Mouse (Mus musculus) mouse embryonic stem cell (cell line): Measurements from ENCODE around the gene Ctnna3.
"Not testable (repeated sequence)": the region's sequence is repeated elsewhere in the genome, so short reads cannot be mapped to it uniquely, and the experiment has no call there.

Experiments
- in situ Hi-C, 2 experiments: fragments of 300-500 bp; cut with MboI; formaldehyde crosslinking; loops; 1 replicate in 1 of 2; 3 replicates in 1 of 2; pipeline ENCODE4 v1.14.3; 2019 to 2020; ENCODE audit warnings: low sequenced_read_pairs in 2 of 2, low pct_unique_long_range_greater_than_20kb in 1 of 2, mixed read lengths in 1 of 2; ENCODE audit not compliant: unreplicated experiment in 1 of 2

Ctnna3 gene

DNA sequence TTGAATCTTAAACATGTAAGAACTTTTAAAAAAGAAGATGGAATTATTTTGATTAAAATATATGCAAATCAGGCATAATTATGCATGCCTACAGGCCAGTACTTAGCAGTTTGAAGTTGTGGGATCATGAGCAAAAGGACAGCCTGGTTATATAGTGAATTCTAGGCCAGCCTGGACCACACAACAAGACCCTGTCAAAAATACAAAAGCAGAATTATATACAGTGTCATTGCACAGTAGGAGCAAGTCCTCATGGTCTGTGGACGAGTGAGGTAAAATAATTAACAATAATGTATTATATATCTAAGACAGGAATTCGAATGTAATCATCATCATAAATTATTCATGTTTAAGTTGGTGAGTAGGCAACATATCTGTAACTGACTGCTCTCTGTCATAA lies 966.7 kb downstream of the Ctnna3 start:
- in situ Hi-C loops = no loop called here

DNA sequence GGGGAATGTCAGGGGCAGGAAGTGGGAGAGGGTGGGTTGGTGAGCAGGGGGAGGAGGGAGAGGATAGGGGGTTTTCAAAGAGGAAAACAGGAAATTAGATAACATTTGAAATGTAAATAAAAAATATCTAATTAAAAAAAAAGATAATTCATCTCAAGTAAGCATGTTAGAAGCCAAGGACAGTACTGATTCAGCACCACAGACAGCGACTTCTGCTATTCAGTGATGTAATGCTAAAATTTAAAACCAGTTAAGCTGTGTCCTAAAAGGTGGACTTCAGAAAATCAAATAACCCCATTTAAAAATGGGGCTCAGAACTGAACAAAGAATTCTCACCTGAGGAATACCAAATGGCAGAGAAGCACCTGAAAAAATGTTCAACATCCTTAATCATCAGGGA lies 988.5 kb downstream of the Ctnna3 start:
- in situ Hi-C loops = not testable (repeated sequence)

DNA sequence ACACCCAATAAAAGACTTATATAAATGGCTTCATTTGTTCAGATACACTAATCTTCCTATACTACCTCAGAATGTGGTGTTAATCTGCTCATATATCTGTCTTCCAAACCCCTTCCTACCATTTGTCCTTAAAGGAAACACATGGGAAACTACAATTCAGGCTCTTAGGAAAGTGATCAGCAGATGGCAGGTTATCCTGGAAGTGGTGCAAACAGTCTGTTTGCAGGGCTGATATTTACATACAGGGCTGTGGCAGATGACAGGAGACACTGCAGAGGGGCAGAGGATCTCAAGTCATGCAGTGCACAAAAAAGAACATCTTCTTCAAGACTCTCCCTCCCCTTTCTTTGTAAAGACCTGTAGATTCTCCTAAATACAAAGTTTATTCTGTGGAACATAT lies 1008.8 kb downstream of the Ctnna3 start:
- in situ Hi-C loops = no loop called here

DNA sequence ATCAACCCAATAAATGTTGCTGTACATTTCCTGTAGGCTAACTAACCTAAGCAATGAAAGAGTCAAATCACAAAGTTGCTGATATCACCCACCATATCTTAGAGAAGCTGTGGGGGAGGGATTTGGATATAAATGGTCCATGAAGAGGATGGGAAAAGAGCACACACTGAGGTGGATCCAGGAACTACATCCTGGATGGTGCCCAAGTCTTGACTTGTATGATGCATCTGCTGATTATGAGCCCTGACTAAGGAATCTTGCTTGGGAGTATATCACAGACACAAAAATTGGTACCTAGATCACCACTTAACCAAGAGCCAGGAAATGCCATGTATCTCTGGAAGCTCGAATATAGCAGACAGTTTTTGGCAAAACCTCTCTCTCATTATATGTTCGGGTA lies 1018.7 kb downstream of the Ctnna3 start:
- in situ Hi-C loops = no loop called here

DNA sequence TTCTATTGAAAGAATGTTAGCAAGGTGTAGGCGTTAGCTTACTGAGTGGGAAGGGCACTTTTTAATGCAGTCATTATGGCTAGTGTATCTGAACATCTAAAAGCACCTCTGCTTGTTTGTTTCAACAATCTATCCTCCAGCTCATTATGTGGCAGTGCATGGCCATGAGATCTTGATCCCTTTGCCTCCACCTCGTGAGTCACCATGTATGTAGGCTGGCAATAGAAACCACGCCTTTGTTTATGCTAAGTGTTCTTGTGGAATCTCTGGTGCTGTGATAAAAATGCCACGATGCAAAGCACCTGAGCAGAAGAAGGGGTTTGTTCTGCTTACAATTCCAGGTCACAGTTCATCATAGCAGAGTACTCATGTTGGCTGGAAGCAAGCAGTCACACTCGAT lies 1053.4 kb downstream of the Ctnna3 start:
- in situ Hi-C loops = no loop called here

DNA sequence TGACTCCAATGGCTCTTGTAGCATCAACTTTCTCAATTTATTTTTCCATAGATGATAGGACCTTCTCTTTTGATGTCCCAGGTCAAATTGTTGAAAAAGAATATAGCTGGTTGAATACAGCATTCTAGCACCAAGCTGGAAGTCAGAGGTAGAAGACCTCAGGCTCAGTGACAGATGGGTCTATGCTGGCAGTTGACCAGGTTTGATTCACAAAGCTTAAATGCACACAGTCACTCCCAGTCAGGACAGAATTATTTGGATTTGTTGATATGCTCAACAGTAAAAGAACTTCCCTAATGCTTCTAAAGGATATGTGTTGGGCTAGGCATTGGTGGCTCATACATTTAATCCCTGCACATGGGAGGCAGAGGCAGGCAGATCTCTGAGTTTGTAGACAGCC lies 1059.6 kb downstream of the Ctnna3 start:
- in situ Hi-C loops = no loop called here

DNA sequence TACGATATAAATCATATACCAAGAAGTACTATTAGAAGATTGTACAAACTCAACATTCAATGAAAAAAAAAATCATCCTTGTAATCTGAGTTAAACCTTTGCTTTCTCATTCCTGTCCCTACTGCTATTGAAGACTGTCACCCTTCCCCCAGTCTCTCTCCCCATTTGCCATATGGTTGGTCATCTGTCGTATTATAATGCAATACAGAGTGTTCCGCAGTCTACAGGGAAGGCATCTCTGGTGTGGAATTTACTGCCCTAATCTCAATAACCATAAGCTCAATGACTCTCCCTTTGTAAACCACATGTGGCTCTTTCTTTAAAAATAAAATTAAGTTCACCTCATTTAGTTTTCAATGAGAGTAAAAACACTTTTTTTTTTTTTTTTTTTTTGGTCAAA lies 1113.7 kb downstream of the Ctnna3 start:
- in situ Hi-C loops = no loop called here

DNA sequence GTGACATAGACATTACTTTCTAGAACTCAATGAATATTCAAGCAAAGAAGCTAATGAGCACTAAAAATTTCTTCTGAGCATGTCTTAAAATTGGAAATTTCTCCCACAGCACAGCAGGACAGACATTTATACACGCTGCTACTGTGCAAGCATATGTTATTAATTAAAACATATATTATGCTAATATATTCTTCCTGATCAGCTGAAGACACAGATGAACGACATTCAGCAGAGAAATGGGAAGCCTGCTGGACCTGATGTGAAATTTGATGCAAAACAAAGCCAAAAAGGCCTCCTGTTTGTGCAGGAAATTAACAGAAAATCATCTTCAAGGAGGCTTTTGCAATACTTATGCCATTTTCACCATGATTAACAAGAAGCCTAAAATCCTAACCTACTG lies 1114.5 kb downstream of the Ctnna3 start:
- in situ Hi-C loops = no loop called here

DNA sequence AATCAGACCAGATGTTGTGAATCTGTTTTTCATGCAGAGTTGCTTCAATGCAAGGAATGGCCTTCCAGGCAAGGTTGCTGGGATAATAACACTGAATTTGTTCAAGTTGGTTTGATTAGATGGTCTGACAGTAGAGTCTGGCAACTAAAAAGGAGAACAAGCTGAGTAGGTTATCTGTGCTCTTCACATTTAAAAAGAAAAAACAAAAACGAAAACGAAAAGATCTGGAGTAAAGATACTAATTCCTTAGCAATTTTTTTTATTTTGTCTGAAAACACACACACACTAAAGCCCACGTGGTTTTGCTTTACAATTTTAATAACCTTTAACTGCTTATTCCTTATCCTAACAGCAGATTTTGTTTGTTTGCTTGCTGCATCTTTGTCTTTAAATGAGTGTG lies 1141.4 kb downstream of the Ctnna3 start:
- in situ Hi-C loops = no loop called here

DNA sequence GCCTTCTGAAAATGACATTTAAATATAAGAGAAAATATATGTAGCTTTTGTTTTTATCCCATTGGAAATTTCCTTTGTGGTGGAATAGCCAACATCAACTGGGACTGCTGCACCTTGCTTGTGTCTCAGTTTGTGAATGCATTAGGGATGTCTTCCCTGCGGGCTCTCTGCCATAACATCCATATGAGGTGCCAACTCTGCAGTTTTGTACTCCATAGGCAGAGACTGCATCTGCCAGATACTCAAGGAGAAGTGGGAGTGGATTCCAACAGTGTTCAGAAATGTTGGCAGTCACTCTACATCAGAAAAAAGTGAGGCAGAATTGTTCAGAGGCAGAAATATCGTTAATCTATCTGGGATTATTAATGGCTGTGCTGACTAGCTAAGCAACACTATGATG lies 1158.2 kb downstream of the Ctnna3 start:
- in situ Hi-C loops = no loop called here

DNA sequence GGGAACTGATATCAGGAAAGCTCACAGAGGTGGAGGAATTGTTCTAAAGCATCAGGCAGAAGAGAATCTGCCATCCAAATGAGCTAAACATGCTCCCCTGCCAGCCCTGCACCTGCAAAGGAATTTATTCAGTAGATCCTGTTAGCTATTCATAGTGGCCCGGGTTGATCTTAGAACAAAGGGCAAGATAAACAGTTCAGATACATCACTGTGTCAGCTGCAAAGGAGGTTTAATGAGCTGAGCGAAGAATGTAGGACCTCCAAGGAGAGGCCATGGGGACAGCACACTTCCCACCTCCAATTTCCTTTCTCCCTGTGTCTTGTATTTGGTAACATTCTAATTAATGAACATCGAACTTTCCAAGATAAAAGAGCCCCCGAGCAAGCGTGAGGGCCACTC lies 1206.9 kb downstream of the Ctnna3 start:
- in situ Hi-C loops = no loop called here

DNA sequence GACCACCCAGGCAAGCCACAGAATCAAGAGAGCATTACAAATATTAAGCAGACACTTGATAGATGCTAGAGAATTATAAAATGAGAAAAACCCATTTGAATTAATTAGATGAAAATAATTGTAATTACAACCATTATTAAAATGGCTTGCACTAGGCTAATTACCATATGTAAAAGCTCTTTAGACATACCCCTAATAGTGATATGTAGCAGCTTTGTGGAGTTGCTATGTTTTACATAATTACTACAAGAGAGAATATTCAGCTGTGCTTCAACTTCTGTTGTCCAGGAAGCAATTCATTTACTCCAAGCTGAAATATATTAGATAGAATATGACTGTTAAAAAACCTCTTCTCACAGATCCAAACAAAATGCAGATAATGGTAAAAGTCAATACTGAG lies 1209.2 kb downstream of the Ctnna3 start:
- in situ Hi-C loops = no loop called here

DNA sequence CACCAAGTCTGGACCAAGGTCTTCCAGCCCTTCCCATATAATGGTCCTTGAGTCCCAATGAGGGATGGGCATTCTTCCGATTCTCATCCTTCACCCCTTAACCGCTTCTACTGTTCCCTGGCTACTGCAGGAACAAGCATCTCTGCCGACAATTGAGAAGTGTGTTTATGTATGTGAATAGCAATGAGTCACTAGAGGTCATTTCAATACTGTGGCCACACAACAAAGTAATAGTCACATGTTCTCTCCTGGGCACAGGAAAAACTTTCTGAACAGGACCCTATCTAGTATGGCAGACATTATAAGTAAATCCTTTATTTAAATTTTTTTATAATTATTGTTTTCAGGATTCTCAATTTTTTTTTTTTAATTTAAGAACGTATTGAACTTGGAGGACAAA lies 1211.2 kb downstream of the Ctnna3 start:
- in situ Hi-C loops = no loop called here

DNA sequence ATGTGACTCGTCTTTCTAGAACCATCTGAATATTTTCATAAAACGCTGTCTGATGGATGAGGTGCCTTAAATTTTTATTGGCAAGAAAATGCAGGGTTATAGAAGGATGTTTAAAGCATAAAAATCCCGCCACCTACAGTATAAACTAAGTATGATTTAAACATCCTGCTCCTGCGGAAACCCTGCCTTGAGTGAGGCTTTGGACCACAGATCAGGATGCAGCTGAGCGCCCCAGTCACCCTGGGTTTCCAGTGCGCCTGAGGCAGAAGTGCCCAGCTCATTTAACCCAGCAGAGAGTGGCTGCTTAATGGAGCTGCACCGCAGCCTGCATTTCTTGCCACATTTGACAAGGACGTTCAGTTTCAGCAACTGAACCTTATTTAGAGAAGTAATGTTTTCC lies 1211.7 kb downstream of the Ctnna3 start:
- in situ Hi-C loops = no loop called here

DNA sequence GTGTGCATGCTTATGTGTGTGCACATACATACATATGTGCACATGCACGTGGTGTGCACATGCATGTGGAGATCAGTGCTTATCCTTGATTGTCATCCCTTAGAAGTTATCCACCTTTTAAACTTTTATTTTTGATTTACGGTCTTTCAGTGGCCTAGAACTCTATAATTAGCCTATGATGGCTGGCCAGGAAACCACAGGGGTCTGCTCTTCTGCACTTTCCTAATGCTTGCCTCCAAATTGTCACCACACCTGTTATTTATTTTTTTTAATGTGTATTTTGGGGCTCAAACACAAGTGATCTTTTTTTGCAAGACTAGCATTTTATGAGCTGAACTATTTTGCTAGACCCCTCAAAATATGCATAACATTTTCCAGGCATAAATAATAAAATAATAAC lies 1214.1 kb downstream of the Ctnna3 start:
- in situ Hi-C loops = no loop called here

DNA sequence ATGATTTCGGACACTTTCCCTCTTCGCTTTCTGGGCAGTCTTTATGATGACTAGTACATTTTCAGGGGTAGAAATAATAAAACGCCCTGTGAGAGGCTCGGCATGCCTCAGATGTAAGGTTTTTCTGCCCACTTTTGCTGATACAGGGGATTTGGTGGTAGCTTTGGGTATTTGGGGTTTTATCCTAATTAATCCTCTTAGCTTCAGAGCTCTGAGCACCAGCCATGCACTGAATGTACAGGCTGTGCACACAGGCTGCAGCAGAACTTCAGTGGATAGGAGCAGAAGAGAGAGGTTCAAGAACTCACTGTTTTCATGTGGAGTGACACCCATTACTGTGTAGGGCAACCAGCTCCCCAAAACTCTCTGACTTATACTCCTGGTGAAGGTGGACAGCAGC lies 1231.3 kb downstream of the Ctnna3 start:
- in situ Hi-C loops = no loop called here

DNA sequence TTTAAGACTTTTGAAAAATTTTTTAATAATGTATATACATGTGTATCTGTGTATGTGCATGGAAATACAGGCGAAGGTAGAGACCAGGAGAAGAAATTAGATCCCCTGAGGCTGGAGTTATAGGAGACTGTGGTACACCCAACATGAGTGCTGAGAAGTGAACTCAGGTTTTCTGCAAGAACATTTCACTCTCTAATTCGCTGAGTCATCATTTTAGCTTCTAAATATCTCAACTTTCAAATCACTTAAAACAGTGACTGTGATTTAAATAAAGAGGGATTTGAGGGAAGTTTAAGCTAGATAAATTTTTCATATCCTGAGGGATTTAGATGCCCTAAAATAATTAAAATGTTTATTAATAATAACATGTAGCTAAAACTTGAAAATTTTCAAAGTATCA lies 1241.6 kb downstream of the Ctnna3 start:
- in situ Hi-C loops = no loop called here

DNA sequence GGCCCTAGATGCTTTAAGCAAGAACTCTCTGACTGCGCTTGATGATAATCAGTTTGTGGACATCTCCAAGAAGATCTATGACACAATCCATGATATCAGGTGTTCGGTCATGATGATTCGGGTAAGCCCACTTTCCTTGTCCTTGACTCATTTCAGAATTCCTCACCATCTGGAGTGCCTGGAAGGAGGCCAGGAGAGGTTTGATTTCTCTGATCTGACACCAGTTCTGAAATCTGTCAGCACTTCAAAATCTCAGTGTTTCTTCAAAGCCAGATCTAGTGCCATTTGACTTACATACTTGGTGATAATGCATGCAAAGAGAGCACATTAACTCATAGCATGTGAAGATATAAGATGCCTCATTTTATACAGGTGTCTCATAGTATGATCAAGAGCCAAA lies 1245.9 kb downstream of the Ctnna3 start:
- in situ Hi-C loops = no loop called here

DNA sequence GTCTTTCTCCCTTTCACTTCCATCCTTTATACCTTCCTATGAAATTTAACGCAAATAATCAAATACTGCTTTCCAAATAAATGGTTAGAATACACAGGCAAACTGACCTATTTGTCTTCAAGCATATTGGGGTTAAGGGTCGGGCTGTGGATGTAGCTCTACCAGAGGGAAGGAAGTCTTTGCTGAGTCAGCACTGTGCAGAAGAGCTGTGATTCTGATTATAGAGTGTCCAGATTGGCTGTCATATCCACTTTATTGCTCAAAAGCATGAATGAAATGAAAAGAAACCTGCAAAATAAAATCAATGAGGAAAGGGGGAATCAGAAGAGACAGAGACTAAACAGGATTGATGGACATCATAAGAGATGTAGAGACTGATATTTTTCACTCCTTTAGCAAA lies 1280.1 kb downstream of the Ctnna3 start:
- in situ Hi-C loops = no loop called here

DNA sequence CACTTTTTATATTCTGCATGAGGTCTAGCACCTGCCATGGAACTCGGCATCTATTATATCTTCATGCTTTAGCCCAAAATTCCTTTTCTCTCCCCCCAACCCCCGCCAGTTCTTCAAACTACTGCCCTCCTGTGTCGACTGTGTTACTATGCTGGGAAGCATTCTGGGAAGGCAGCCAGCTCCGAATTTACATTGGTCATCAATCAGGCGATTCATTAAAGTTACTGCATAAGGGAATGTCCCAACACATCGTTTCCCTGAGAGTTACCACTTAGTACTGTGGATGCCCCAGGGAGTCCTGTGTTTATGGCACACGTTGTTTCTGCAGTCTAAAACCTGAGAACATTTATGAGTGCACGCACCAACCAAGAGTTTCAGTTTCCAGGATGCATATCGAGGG lies 1288.1 kb downstream of the Ctnna3 start:
- in situ Hi-C loops = no loop called here

DNA sequence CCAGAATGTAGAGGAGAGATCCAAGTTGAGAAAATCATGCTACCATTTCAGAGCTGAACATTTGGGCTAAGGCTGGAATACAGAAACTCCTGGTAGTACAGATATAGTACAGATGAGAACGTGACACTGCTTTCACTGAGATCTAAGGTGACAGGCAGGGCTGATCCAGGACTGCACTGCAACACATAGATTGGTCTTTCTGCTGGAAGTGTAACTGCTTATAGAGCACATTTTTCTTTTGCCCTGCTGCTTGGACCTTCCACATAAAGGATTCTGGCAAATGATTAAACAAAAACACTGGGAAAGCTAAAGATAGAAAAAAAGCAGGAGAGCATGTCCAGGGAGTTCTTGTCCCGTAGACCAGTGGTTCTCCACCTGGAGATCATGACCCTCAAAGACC lies 1305.8 kb downstream of the Ctnna3 start:
- in situ Hi-C loops = no loop called here

DNA sequence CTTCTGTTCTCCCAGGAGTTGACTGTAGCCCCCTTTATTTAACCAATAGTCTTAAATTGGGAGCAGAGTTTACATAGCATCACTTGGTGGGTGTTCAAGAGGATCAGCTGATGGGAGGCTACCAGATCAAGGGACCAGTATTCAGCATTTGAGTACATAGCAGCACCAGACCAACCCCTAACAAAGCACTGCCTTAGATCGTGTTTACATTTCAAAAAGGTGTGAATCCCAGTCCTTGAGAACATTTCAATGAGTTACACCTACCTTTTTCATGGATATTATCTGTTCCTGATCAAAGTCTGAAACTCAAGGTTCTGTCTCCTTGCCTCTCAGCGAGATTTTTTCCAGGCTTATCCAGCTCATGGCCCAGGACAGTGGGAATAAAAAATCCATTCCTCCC lies 1306.7 kb downstream of the Ctnna3 start:
- in situ Hi-C loops = no loop called here
